Mouse (Mus musculus) cerebellum, adult 9-11 months (tissue): Measurements from ENCODE around the gene Acd.

ENCODE experiments used
- DNase-seq: peaks from one replicate; pipeline ENCODE4 v3.0.0; 2022

Gene Acd

DNA sequence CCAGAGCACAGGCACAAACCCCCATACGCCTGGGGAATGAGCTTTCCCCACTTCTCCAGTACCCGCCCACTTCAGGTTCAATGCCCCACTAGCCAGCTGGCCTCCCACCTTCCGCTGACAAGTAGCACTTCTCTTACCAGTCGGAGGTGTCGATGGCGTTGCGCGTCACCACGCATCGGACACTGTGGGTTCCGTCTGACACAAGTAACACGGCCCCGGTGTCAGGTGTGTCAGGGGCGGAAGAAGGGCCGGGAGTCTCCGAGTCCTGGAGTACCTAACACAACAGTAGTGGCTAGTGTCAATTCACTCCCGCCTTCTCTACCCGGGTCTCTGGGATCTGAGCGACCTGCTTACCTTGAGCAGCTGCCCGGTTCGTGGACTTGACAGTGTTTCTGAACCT is 336 bp downstream of the Acd start:
- no peak for DNase-seq

DNA sequence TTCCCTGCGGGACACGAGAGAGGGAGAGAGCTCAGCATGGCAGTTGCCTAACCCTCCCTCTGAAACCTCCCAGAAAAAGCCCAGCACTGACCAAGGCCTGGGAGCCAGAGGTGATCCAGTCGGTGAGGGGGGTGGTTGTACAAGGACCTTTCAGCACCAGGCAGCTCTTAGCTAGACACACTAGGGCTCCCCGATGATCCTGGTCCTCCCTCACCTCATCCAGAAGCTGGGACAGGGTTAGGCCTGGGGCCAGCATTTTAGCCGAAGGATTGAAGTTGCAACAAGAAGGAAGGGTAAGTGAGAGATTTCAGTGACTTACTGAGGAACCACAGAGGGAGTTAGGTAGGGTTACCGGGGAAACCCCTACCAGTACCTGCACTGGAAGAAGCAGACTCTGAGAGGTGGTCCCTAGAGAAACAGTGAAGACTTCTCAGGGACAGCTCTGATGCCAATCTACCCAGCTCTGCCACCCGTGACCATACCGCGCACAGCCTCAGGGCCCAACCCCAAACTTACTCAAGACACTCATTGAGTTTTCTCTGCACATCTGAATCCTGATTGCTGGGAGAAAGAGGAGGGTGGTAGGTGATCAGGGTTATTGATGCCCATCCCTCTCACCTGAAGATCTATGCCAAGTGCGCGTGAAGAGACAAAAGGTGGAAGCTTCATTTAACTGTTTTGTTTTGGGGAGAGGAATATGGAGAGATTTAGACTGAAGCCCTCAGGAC is 1.2 kb downstream of the Acd start:
- peak; percentile 57 for DNase-seq

DNA sequence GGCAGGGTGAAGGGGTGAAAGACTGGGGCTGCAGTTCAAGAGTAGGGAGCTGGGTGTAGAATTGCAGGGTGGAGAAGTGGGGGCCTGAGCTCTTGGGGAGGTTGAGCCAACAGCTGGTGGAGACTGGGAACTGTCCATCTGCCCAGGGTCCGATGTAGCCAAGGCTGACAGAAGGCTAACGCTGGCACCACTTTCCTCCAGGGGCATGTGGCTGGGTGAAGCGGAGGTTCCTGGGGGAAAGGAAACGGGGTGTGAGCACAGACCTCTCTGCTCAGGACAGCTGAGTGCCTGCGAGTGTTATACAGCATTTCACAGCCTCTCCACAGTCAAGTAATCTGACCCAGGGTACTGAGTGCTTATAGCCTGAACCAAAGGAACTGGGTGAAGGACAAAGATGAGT is 2.2 kb downstream of the Acd start:
- DNase-seq: peak; percentile 44

DNA sequence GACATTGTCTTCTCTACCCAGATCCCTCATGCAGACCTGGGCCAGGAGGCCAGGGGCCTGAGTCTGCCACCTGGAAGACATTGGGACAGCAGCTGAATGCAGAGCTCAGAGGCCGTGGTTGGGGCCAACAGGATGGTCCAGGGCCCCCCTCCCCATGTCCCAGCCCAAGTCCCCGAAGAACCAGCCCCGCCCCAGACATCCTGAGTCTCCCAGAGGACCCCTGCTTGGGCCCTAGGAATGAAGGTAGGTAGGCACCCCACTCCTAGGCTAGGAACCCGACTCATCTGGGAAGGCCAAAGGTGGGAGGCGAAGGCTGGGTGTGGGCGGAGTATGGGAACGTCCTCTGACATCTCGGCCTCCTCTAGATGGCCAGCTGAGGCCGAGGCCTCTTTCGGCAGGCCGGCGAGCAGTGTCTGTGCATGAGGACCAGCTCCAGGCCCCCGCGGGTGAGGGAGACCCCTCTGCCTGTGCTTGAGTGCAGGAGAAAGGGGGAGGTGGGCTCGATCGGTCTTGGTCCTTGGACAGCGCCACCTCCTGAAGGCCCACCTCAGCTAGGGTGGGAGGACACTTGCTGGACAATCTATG is 3.6 kb downstream of the Acd start:
- peak; percentile 49 for DNase-seq

DNA sequence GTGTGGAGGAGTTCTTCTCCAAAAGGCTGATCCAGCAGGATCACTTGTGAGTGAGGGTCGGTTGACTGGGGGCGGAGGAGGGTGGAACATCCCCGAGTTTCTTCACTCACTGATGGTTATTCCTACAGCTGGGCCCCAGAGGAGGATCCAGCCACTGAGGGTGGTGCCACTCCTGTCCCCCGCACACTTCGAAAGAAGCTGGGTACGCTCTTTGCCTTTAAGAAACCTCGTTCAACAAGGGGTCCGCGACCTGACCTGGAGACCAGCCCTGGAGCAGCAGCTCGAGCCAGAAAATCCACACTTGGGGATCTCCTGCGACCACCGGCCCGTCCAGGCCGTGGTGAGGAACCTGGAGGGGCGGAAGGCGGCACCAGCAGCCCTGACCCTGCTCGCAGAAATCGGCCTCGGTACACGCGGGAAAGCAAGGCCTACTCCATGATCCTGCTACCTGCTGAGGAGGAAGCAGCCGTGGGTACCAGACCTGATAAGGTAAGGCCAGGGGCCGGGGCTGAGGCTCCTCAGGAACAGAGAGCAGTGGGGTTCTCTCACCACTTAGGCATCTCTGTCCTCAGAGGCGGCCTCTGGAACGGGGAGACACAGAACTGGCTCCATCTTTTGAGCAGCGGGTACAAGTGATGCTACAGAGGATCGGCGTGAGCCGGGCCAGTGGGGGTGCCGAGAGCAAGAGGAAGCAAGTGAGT is 5.7 kb downstream of the Acd start:
- peak; percentile 53 for DNase-seq

DNA sequence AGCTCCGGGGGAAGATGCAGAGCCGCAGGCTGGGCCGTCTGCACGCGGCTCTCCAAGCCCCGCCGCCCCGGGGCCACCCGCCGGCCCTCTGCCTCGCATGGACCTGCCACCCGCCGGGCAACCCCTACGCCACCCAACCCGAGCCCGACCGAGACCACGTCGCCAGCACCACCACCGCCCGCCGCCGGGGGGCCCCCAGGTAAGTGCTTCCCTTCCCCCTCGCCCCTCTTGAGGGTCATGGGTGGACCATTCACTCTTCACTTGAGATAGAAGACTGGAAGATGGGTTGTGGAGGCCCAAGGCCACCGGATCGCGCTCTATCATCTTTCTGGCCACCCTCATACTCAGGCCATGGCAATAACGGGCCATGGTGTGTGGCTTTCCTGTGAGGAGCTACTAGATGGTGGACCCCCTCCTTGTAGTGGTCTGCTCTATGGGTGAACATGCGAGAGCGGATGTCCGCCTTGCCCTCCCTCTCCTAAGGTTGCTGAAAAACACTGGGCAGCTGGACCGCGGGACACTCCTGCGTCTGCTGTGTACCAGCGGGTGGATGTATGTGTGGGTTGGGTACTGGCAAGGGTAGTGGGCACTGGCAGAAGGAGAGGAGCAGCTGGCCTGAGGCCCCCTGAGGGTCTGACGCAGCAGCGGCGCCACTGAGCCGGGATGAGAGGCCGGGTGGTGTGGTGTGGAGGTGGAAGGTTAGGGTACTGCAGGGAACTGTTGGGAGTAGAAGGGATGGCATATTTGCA is 6.7 kb downstream of the Acd start:
- DNase-seq: peak; percentile 83

DNA sequence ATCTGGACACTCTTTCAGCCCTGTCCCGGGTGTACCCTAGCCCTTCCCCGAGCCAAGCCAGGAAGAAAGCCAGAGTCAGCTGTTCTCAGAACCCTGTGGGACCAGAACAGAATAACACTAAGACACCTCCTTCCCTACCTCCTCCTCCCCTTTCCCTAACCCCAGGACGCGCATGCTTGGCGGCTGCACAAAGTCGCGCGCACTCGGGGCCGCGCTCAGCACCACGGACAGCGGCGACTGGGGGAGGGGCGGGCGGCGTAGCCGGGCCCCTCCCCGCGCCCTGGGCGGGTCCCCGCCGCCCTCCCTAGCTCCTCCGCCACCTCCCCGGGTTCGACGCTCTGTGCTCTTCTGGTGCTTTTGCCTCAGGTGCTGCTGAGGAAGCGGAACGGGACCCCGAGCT is 7.3 kb downstream of the Acd start:
- peak; percentile 90 for DNase-seq

DNA sequence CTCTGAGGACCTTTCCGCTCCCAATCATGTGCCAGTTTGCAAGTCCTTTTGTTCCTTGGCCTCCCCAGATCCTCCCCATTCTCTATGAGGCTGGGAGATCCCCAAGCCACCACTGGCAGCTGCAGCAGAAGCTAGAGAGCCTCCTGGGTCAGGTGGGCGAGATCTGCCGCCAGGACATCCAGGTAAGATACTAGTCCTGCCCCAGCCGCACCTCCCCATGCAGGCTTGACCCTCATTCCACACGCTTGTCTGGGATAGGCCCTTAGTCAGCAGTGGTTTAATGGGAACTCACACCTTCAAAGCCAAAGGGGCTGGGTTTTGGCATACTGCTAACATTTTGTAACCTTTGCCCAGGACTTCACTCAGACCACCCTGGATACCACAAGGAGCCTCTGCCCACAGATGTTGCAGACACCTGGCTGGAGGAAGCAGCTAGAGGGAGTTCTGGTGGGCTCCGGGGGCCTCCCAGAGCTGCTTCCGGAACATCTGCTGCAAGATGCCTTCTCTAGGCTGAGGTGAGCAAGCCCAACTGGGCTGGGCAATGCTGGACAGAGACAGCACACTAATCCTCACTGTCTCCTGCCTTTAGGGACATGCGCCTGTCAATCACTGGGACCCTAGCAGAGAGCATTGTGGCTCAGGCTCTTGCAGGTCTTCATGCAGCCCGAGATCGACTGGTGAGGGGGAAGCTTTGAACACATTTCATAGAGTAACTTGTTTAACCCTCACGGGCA is 8.3 kb downstream of the Acd start:
- peak; percentile 54 for DNase-seq

DNA sequence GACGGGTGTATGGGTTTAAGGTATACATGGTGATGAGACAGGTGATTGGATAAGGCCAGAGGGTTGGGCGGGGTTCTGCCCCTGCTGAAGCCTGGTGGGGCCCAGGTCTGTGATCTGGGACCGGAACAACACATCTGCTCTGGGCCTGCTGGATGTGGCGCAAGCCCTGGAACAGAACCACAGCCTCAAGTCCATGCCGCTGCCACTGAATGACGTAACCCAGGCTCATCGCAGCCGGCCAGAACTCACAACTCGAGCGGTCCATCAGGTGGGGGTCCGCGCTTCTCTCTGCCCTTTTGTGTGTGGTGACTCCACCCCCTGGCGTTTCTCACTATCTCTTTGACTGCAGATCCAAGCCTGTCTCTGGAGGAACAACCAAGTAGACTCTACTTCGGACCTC is 9.9 kb downstream of the Acd start:
- DNase-seq: no peak

DNA sequence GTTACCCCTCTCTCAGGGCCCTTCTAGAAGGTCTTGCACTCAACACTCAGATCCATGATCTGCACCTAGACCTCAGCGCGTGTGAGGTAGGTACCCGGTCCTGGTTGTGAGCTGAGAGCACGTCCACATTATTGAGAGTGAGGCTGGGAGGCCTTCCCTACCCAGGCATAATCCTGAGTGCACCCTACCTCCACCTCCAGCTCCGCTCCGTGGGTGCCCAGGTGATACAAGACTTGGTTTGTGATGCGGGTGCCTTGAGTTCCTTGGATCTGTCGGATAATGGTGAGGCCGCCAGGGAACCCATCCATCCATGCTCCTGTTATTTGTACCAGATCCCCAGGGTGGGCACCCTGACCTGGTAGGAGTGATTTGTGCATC is 10.9 kb downstream of the Acd start:
- no peak for DNase-seq

DNA sequence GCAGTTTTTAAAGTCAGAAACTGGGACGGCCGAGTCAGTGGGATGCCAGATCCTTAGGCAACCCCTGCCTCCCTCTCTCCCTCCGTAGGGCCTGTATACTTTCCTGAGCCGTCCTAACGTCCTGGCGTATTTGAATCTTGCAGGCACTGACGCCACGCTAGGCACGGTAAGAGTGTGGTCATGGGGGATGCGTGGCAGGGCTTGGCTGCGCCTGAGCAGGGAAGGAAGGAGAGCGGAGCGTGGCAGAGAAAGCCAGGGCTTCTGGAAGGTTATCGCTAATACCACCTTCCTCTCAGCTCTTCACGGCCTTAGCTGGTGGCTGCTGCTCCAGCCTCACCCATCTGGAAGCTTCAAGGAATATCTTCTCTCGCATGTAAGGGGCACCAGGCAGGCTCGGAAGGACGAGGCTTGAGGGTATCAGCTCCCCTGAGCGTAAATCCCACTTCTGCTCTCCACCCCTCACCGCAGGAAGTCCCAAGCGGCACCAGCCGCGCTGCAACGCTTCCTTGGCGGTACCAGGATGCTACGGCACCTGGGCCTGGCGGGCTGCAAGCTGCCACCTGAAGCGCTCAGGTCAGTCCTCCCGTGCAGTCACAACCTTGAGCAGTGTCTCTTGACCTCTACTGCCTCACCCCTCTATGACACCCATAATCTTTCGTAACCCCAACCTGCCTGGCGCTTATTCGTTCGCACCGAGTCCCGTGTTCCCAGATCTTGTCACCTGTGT is 11.5 kb downstream of the Acd start:
- DNase-seq: no peak

DNA sequence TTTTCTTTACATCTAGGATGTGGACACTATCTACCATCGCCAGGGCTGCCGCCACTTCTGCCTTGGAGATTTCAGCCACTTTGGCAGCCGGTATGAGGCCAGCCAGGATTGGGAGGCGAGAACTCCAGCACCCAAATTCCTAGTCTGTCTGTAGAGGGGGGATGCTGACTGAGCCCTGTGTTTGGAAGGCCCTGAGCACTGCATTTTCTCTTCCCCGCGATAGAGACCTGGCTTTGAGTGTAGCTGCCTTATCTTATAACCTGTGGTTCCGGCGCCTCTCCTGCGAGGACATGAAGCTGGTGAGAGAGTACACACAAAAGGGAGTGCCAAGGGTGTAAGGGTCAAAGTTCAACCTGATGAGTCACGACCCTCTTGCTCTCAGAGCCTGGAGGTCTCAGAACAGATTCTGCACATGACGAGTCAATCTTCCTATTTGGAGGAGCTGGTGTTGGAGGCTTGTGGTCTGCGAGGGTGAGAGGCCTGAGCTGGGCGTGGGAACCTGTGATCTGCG is 12.6 kb downstream of the Acd start:
- DNase-seq: no peak

DNA sequence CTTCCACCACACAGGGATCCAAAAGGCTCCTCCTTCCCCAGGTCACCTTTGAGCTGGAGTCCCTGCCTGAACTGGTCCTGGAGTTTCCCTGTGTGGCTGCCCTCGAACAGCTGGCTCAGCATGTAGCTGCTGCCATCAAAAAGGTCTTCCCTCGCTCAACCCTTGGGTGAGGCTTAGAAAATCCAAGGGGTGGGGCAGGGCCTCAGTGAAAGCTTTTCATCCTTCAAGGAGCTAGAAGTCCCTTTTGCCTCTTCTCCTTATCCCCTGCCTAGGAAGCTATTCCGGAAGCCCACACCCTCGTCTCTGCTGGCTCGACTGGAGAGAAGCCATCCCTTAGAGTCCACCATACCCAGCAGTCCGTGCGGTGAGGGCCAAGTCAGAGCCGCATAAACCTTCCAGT is 13.4 kb downstream of the Acd start:
- DNase-seq: no peak

DNA sequence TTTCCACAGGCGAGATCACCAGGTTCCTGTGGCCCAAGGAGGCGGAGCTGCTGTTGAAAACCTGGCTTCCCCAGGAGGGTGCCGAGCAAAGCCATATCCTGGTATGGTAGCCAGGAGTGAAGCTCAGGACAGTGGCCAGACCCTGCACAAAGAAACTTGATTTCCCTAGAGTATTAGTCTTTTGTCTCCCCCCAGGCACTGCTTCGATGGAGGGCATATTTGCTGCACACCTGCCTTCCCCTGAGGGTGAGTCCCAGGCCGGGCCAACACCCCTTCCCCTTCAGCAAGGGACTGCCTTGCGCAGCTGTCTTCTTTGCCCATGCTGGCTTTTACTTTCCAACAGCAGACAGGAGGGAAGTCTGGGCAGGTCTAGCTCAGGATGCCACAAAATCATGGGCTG is 14.4 kb downstream of the Acd start:
- DNase-seq: peak; percentile 26

DNA sequence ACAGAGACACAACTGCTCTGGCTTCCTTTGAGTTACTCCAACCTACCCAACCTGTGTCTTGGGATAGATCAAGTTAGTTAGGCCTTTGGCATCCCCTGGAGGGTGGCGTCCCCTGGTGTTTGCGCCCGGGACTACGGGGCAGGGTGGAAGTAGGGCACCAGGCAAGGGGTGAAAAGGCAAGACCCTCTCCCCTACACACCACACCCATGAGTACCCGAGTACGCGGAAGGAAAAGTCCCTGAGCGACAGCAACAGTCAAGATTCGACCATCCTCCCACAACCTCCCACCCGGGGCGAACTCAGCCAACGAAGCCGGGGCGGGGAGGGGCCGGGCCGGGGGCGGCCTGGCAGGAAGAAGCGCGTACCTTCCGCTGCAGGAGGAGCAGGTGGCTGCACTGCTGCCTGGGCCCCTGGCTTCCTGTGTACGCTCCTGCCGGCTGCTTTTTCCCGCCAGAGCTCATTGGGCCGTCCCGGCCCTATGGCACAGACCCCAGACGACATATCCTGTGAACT is 15.1 kb downstream of the Acd start, which contains the start of gene Carmil2:
Gene Carmil2 (plus strand): TSS at position 479 of the 513 bp plus-strand sequence.
- DNase-seq: peak; percentile 47

DNA sequence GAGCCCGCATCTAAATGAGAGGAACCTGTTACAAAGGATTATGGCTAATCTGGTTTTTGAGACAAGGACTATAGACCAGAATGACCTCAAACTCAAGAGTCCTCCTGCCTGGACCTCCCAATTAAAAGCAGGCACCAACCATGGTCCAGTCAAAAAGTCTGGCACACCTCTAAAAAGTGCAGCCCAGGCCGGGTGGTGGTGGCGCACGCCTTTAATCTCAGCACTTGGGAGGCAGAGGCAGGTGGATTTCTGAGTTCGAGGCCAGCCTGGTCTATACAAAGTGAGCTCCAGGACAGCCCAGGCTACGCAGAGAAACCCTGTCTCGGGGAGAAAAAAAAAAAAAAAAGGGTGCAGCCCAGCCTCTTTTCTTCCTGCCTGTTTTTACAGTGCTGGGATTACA is 15.6 kb downstream of the Acd start:
- DNase-seq: no peak

DNA sequence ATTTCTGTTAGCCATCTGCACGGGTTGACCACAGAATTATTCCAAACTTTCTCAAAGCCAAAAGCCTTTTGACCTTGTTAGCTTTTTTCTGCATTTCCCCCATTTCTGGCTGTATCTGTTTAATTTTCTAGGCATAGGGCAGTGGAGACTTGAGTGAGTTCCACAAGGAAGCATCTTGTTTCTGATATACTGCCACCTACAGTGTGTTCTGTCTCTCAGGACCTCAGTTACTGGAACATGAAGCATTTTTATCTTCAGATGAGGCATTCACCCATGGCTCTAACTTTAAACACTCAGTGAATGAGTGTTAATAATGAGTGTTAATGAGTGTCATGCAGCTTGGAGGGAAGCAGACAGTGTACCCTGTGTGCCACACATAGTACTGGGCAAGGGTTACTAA is 23.0 kb downstream of the Acd start:
- DNase-seq: no peak

DNA sequence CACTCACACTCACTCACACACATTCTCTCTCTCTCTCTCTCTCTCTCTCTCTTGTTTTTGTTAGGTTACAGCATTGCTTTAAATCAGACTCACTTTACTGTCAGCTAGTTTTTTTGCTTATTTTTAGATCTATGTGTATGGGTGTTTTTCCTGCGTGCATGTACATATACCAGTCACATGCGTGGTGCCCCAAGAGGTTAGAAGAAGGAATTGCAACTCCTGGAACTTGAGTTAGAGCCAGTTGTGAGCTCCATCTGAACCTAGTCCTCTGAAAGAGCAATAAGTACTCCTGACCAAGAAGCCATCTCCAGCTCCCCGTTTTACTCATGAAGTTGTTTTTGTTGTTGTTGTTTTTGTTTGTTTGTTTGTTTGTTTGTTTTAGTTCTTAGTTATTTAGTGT is 39.7 kb downstream of the Acd start:
- DNase-seq: no peak

DNA sequence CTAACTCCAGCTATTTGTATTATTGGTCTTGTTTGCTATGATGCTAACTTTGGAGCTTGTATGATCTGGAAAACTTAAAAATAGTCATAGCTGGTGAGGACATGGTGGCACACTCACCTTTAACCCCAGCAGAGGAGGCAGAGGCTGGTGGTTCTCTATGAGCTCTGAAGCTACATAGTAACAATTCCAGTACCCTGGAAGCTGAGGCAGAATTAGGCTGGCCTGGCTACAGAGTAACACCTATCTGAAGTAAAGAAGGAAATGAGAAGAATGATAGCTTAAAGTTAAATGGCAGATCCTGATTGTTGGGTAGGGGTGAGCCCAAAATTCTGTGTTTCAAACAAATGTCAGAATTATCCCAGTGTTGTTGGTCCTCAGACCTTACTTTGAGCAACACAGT is 43.3 kb downstream of the Acd start:
- DNase-seq: no peak

DNA sequence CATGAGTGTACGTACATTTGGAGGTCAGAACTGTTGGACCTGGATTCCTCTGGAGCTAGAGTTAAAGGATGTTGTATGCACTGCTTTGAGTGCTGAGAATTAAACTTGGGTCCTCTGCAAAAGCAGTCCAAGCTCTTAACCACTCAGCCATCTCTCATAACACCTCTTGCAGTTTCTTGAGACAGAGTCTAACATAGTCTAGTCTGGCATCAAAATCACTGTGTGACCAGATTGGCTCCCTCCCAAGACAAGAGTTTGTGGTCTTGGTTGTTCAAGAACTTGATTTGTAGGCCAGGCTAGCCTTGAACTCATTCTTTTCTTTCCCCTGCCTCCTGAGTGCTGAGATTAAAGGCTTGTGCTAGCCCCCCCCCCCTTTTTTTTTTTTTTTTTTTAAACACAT is 52.0 kb downstream of the Acd start:
- no peak for DNase-seq
